Mouse (Mus musculus) 3134 (cell line): Measurements from ENCODE around the gene Slco4a1.

Experiments
- DNase-seq: peaks from one replicate; pipeline ENCODE4 v3.0.0-alpha.2; 2011; ENCODE audit warnings: low spot score; ENCODE audit not compliant: insufficient read length; ENCODE audit errors: extremely low read depth

Slco4a1 gene

DNA sequence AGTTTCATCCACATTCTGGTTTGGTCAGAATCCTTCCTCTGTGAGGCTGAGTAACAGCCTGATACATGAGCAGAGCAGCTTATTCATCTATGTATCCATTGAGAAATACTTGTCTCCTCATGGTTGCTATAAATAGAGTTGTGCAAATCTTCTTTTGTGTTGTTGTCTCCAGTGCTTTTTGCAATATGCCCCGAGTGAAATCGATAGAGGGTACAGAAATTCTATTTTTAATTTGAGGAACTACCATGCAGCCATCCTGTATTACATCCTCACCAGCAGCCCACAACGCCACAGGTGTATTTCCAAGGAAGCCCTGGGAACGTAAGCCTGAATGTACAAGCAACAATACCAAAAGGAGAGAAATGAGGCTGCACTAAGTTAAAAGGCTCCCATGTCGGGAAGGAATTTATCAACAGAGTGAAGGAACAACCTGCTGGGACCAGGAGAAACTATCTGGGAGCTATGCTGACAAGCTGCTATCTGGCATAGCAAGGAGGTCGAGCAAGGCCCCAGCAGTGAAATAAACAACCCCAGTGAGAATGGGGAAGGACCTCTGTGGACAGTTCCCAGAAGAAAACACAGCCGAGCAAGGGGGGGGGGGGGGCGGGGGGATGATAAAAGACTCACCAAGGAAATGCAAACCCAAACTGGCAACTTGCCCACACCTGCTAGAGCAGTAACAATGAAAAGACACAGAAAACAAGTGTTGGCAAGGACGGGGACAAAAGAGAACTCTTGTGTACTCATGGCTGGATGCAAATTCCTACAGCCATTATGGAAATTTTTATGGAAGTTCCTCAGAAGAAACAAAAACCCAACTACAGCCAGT is 10.9 kb upstream of the Slco4a1 start:
- no peak for DNase-seq

DNA sequence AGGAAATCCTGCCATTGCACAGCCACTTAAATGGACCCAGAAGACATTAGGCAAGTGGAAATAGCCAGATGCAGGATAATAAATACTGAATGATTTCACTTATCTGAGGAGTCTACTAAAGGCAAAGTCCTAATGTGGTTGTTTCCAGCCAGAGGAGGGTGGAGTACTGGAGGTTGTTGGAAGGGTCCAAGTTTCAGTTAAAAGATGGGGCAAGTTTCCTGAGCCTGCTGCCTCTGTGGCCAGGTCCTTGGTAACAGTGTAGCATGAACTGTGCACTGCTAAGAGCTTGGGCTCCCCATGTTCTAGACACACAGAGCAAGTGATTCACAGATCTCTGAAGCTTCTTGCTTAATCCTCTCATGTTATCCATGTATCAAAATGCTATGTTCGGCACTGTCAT is 10.1 kb upstream of the Slco4a1 start:
- DNase-seq, result no peak

DNA sequence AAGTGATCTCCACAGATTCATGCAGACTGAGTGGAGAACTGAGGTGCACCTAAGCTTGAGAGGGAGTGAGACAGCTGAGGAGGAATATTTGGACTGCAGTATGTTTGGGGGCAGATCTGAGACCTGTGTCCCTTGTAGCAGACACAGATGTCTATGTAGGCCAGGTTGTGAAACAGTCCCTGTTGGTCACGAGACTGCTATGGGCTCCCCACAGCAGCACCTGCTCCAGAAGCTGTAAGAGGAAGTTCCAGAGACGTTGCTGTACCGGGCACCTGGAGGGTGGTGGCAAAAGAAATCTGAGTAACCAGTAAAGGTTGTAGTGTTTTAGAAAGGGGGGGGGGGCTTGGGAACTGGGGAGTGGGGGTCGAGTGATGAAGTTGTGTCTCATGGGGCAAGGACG is 7.0 kb upstream of the Slco4a1 start:
- DNase-seq, result no peak

DNA sequence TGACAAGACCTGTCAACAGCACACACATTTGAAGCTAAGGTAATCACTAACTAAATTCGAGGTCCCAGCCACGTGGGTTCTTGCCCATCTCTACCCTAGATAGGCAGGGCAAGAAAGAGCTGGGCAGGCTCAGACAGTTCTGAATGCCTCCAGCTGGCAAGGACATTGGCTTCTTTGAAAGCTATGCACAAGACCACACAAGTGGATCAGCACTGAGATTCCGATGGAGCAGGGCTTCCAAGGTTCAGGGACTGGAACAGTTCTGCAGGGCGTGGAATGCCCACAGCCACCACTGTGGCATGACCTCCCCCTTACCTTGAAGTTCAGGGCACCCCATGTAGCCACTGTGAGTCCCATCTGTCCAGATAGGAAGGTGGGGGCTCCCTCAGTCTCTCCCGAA is 5.5 kb upstream of the Slco4a1 start:
- DNase-seq, result no peak

DNA sequence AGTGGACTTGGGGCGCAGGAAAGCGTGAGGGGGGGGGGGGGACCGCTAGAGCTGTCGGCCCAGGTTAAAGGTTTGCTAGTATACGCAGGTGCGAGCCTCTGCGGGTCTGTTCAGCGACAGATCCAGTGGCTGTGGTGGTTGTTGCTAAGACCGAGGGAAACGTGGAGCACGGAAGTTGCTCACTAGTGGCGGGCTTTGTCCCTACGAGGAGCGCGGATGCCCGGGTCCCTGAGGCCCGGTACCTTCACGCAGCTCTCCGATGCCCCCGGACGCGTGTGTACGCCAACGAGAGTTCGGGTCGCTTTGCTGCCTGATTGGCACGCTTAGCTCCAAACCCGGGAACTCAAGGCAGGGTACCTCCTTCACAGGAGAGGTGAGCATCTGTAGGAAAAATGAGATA is 660 bp downstream of the Slco4a1 start:
- no peak for DNase-seq

DNA sequence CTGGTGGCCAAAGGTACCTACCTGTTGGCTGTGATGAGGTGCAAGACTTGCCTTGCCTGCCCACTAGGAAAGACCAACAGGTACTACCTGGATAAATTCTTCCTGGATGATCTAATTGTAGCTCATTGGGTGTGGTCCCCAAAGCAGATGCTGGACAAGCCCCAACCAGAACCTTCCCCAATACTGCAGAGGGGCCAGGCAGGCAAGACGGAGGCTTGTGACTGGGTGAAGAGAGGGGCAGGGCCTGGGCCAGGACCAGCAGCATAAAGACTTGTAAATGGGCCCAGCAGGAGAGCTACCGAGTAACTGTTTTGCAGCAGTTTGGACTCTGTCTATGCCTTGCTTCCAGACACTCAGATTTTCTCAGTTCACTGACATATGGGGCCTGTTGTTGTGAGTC is 1.6 kb downstream of the Slco4a1 start:
- DNase-seq, result no peak

DNA sequence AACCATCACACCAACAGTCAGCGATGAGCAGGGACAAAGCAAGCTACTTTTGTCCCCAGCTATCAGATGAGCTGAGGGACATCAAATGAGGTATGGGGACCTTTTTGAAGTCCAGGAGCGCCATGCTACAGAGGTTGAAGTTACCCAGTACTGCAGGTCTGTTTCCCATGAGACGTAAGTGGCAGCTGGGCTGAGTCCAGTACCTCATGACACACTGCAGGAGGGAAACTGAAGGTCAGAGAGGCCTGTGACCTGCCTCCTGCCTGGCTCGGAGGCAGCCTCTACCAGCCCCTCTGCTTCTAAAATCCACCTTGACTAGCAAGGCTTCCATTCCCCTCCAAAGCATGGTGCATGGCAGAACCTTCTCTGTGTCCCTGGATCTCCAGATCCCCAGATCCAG is 3.4 kb downstream of the Slco4a1 start:
- DNase-seq, result no peak

DNA sequence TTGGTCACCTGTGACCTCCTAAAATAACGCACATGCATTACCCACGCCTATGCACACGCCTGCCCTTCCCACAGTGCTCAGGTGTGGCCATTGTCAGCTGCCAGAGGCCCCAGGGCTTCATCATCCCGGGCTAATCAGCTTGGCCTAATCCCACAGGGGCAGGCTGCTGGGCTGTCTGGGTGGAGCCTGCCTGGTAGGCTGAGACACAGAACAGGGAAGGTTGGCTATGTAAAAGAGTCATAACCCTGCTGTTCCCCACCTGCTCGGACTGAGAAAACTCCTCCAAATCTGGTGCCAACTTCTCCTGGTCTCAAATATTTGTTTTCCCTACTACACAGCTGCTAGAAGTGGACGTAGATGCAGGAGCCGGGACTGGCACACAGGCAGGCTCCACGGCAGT is 4.8 kb downstream of the Slco4a1 start:
- no peak for DNase-seq

DNA sequence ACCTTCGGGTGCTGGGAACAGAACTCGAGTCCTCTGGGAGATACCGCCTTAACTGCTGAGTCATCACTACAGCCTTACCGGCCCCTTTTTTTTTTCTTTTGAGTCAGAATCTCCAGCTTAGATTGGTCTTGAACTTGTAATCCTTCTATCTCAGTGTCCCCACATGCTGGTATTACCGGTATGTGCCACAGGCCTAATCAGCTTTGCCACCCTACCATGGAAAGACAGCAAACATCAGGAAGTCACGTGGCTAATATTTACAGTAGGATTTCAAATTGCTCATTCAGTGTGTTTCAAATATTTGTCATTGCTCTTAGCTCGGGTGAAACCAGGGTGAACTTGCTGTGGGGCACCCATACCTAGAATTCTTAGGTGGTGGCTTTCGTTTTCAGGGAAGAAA is 6.5 kb downstream of the Slco4a1 start:
- DNase-seq, result no peak

DNA sequence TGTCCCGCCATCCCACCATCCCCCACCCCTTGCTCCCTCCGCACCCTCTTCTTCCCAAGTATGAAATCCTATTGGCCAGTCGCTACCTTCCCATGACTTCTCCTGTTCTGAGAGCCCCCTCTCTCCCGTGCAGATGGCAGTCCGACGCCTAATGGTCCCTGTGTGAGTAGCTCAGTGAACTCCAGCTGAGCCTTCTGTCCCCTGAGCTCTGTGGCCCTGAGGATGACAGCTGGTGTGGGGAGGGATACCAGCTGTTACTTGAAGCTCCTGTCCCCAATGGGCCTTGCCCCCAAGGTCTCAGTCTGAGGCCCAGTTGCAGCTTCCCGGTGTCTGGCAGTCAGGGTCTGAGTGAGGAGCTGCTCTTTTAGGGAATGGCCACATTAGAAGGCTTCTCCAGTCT is 10.5 kb downstream of the Slco4a1 start:
- DNase-seq, result no peak

DNA sequence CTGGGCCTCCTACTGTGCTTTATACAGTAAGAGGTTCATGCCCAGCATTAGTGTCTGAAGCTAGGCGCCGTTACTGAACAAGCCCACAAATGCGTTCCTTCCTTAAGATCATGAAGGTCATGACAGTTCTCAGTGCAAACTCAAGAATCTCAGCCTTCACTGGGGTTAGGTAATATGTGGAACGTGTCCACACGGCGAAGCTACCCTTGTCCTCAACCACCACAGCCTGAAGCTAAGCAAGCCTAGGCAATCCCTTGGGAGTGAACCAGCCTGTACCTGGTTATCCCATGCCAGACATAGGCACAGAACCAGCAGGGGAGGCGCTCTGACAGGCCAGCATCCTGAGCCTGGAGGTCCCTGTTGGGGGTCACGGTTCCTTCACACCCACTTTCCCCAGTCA is 12.8 kb downstream of the Slco4a1 start:
- no peak for DNase-seq

DNA sequence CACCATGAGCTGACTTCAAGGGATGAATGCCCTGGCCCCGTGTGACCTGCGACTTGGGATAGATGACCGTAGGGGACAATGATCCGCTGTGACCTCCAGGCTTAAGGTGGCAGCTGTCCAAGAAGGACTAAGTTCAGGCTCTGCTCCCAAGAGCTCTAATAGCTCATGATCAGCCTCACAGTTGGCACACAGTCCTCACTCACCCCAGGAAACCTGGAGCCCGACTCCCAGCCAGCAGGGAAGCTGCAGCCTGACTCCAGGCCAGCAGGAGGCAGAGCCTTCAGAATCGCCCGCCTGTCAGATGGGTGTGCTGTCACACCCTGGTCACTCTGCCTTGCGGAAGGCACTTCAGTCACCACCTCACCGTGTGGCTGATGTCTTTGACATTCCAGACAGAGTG is 13.7 kb downstream of the Slco4a1 start:
- DNase-seq, result no peak

DNA sequence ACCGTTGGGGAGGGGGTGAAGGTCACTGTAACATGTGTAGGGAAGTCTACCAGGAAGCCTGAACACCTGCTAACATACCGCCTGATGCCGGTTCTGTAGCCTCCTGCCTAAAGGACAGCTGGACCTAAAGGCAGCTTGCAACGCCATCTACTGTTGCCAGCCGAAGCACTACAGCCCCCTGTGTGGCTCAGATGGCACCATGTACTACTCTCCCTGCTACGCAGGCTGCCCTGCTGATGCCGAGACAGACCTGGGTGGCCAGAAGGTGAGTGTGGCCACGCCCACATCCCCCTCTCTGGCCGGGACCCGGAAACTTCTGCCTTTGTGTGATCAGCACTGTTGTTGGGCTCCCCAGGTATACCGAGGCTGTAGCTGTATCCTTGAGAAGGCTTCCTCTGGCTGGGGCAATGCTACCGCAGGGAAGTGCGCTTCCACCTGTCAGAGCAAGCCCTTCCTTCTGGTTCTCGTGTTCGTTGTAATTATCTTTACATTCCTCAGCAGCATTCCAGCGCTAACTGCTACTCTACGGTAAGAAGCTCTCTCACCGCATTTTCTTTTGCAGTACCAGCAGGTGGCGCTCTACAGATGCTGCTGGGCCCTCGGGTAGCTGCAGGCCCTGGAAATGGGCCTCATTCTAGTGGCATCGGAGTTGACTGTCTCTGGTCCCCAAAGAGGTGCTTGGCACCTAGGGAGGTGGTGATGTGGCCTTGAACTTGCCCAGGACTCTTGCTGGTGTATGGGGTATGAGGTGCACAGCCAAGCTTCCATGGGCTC is 16.4 kb downstream of the Slco4a1 start:
- DNase-seq, result no peak

DNA sequence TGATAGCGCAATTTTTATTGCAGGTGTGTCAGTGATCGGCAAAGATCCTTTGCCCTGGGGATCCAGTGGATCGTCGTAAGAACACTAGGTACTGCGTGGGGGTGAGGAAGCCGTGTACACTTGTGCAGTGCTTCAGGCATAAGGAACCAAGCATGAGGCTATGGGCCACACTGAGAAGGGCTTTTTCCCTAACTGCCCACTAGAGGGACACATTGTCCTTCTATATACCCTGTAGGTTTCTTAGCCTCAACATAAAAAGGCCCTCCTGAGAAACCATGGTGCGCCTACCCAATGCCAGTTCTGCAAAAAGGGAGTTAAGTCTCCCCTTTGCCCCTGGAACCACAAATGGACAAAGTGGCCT is 17.0 kb downstream of the Slco4a1 start:
- DNase-seq, result peak; percentile 30

DNA sequence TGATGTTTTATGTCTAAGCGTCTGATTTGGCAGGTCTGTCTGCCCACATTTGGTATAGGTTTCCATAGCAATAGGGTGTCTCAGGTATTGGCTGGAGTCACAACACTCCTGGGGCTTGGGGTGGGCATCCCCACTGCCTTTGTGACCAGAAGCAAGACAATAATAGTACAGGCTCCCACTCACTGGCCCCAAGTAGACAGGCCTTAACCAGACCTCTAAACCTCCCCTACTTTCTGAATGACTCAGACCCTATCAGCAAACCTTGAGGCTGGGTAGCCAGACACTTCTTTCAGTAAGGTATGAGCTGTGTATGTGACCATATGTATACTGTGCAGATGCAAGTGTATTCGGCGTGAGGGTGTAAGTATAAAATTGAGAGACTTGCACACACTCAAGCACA is 18.8 kb downstream of the Slco4a1 start:
- no peak for DNase-seq

DNA sequence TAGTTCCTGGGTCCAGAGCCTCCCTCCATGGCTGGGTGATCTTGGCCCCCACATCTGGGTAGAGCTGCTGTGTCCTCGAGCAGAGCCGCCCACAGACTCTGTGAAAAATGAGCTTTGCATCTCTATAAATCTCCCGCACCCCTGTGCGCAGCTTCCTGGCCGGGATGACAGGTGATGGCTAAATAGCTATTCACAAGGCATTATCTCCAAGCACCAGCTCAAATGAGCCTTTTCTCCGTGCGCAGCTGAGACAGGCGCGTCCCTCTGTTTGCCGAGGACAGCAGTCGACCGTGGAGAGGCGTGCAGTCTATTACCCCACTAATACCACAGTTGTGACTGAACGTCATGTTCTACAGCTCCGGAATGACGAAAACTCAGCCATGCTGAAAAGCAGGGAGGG is 26.2 kb downstream of the Slco4a1 start:
- DNase-seq, result no peak

DNA sequence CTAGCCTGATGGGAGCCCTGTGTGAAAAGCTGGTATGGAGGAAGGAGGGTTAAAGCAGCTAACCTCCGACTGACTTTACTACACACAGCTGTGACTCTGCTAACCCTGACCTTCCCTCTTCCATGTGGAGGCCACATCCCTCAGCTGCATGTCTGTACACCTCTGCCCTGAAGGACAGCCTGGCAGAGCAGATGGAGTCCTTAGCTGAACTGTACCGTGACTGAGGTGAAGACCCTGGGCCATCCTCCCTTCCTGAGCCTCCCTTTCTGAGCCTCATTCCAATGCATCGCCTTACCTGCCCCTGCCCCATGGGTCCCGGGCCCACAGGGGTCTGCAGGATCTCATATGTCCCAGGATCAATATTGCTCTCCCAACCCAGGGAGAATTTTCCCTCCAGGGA is 28.8 kb downstream of the Slco4a1 start:
- DNase-seq, result no peak

DNA sequence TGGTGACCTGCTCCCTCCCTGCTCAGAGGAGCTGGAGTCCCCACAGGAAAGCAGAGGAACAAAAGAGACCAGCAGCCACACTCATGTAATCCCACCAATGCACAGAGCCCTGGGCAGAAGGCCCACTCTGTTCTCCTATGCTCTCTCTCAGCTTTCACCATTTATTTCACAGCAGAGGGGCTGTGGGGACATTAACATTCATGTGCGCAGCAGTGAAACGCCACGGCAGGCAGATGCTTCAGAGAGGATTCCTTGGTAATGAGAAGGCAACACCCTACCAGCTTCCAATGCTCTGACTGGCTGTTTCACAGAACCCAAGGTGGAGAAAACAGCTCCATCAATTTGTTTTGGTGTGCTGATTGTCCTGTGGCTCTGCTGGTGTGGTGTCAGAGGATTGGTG is 29.3 kb downstream of the Slco4a1 start:
- no peak for DNase-seq

DNA sequence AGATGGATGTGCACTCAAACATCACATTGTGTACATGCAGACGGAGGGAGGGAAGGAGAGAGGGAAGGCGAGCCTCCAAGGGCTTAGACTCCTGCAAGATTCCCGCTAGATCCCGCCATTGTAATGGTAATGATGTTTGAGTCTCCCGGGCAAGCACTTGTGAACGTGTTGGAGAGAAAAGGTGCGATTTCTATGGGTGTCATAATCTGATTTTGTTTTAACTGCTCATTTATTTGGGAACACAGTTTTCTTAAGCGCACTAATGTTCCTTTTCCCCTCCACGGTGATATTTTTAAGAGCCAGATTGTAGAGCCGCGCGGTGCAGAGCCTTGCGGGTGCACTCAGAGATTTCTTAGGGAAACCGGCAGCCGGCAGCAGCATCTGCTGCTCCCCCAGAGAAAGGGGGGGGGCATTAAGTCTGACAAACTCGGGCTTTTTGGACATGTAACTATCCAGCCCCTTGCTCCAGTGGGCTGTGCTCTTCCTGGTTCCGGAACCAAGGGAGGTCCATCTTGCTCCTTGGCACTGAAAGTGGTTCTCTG is 32.2 kb downstream of the Slco4a1 start:
- DNase-seq, result no peak

DNA sequence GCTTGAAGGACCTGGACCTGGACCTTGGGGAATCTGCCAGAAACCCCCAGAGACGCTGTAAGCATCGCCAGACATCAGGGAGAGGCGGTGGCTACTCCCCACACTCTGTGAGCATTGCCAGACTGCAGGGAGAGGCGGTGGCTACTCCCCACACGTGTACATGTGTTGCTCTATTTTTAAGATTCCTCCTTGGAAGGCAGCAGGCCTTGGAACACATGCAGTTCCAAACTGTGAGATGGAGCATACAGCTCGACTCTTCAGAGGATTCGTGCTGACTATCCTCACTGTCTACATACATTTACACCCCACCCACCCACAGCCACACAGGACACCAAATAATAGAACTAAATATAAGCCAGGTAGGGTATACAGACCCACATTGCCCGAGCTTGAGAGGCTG is 39.9 kb downstream of the Slco4a1 start:
- DNase-seq, result no peak

DNA sequence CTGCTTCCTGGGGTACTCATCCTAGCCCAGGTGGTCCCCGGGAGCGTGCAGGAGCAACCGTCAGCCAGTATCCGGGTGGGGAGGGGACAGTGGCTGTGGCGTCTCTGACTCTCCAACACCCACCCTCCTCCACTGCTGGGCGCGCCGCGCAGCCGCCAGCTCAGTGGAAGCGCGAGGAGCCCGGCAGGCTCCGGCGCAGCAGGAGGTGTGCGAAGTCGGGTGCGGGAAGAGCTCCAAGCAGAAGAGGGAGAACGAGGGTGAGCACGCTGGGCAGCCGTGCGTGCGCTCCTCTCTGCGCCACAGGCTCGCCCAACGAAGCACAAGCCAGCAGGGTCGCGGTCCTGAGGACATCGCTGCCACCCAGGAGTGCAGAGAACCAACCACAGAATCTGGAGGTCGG is 43.7 kb downstream of the Slco4a1 start, which contains the start of gene Ntsr1:
Gene Ntsr1 (plus strand): TSS at position 236 of the 400 bp plus-strand sequence.
- DNase-seq, result no peak

DNA sequence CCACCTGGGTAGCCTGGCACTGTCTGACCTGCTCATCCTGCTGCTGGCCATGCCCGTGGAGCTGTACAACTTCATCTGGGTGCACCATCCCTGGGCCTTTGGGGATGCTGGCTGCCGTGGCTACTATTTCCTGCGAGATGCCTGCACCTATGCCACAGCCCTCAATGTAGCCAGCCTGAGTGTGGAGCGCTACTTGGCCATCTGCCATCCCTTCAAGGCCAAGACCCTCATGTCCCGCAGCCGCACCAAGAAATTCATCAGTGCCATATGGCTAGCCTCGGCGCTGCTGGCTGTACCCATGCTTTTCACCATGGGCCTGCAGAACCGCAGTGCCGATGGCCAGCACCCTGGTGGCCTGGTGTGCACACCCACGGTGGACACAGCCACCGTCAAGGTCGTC is 44.7 kb downstream of the Slco4a1 start:
- DNase-seq, result no peak
